Mouse (Mus musculus) stomach, postnatal 0 days (tissue): ENCODE measurements around the gene Cyb5b. TPM values are rescaled to one million over a fixed set of nuclear protein-coding genes. Genes with fewer than 3 reads are reported as not detected.

Source experiments
- ATAC-seq: fragments of 200-750 bp; cut with Nextera tagmentation; 2 replicates; pipeline ENCODE4 v1.8.0; 2017; ENCODE audit not compliant: low FRiP score, low TSS enrichment
- DNase-seq: peaks from one replicate; pipeline ENCODE4 v3.0.0-alpha.2; 2016; ENCODE audit warnings: low spot score
- H3K27ac ChIP-seq: fragments of 300-500 bp; sonication (generic); replicated peaks from 2 replicates; pipeline ENCODE4 v1.5.1; 2014; ENCODE audit warnings: mild to moderate bottlenecking, control low read depth
- H3K27me3 ChIP-seq: fragments of 300-500 bp; sonication (generic); 2 replicates; pipeline ENCODE4 v1.6.1; 2014; ENCODE audit warnings: low read length; ENCODE audit not compliant: control insufficient read depth, insufficient read depth
- H3K36me3 ChIP-seq: fragments of 300-500 bp; sonication (generic); 2 replicates; pipeline ENCODE4 v1.6.1; 2014; ENCODE audit warnings: low read length, mixed read lengths; ENCODE audit not compliant: control insufficient read depth, insufficient read depth
- H3K4me1 ChIP-seq: fragments of 300-500 bp; sonication (generic); replicated peaks from 2 replicates; pipeline ENCODE4 v1.6.1; 2014; ENCODE audit warnings: antibody characterized with exemption; ENCODE audit not compliant: control insufficient read depth, insufficient read depth
- H3K4me2 ChIP-seq: fragments of 300-500 bp; sonication (generic); replicated peaks from 2 replicates; pipeline ENCODE4 v1.6.1; 2014; ENCODE audit warnings: low read depth, mild to moderate bottlenecking, control low read depth, moderate library complexity
- H3K4me3 ChIP-seq: fragments of 300-500 bp; sonication (generic); 2 replicates; pipeline ENCODE4 v1.5.1; 2014; ENCODE audit warnings: low read depth, low read length, control low read depth
- H3K9ac ChIP-seq: fragments of 300-500 bp; sonication (generic); 2 replicates; pipeline ENCODE4 v1.6.1; 2014; ENCODE audit warnings: mild to moderate bottlenecking, low read length, control low read depth, mixed read lengths
- H3K9me3 ChIP-seq: fragments of 300-500 bp; sonication (generic); 2 replicates; pipeline ENCODE4 v1.6.1; 2016; ENCODE audit warnings: low read length; ENCODE audit not compliant: control insufficient read depth
- CTCF ChIP-seq: IDR thresholded peaks from 2 replicates; pipeline ENCODE4 v1.5.1; 2016; ENCODE audit warnings: antibody characterized with exemption, low read depth, mild to moderate bottlenecking, moderate library complexity
- EP300 ChIP-seq: optimal IDR thresholded peaks from 2 replicates; pipeline ENCODE3; 2016; ENCODE audit warnings: antibody characterized with exemption
- WGBS: fragments of 180-500 bp; shearing (Covaris S2); extraction: QIAGEN DNeasy Blood & Tissue Kit; methylation state at CpG from one replicate; pipeline ENCODE4 v1.1.7; 2014; 5-methylcytosine and 5-hydroxymethylcytosine counted together
- polyA plus RNA-seq: library from polyadenylated mRNA; unstranded; fragments of >200 nt; fragmentation: Nextera tagmentation; extraction: Ambion mirVana; gene quantifications from 2 replicates; pipeline ENCODE4 v1.2.1, GENCODE M21; 2015

Gene Cyb5b
- polyA plus RNA-seq, 1 experiment from 2014 or later: 52.6 TPM

DNA sequence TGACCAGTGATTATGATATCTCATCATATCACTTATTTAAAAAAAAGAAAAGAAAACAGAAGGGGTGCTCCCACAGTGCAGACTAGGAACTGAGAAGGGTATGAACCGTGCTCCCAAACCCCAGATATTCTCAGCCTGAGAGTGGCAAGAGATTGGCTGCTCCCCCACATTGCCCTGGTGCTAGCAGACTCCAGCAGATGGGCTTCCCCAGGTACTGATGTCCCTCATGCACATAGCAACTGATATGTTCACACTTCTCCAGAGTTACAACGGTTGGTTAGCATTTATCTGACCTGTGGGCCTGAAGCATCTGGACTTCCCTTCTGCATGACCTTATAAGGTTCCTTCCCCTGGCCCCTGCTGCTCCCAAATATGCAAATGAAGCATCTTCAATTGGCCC is 68.6 kb downstream of the Cyb5b start:
- no peak overlapping the region for H3K4me2 ChIP-seq
- TF ChIP-seq EP300: no peak
- TF ChIP-seq CTCF: no peak
- no peak for DNase-seq
- H3K27ac ChIP-seq: no peak overlapping the region
- H3K36me3 ChIP-seq: no peaks in the 10 kb centered on the region
- ATAC-seq: no peak
- WGBS: 74% methylated on average over 2 of the region's 2 CpGs
- H3K9me3 ChIP-seq: no peaks in the 10 kb centered on the region
- no peak overlapping the region for H3K4me3 ChIP-seq
- no peaks in the 10 kb centered on the region for H3K27me3 ChIP-seq
- H3K9ac ChIP-seq: no peak overlapping the region
- H3K4me1 ChIP-seq: no peaks in the 10 kb centered on the region

DNA sequence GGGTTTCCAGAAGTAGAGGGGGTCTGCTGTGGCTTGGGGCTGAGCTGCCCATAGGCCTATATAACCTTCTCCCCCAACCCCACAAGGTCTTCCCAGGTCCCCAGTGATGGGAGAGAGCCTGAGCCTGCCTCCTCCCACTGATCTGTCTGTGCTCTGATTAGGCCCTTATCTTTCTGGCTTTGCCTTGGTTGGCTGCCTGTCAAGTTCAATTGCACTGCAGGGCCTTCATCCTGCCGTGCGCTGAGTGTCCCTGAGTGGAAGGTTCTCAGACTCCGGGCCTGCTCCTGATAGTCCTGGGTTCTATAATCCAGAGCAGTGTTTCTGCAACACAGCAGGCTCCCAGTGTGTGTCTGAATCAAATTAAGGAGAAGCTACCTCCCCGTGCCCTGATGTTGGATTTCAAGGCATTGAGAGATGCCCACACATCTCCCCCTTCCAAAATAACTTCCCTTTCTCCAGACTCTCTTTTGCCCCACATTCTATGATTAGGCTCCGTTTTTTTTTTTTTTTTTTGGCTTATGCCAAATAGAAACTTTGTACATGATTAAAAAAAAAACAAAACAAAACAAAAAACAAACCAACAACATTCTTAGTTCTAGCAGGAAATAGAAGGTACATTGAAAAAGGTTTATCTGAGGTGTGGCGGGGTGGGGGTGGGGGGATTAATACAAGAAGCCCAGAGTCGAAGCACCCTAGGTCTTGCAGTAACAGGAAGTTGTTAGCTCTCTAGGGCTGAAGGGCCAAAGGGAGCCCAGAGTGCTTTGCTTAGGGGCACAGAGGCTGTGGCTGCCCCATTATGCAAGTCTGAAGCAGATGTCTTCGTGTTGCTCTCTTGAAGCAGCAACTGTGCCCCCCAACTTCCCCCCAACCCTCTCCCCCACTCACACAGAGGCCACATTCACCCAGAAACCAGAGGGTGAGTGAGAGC is 71.7 kb downstream of the Cyb5b start:
- no peaks in the 10 kb centered on the region for H3K36me3 ChIP-seq

DNA sequence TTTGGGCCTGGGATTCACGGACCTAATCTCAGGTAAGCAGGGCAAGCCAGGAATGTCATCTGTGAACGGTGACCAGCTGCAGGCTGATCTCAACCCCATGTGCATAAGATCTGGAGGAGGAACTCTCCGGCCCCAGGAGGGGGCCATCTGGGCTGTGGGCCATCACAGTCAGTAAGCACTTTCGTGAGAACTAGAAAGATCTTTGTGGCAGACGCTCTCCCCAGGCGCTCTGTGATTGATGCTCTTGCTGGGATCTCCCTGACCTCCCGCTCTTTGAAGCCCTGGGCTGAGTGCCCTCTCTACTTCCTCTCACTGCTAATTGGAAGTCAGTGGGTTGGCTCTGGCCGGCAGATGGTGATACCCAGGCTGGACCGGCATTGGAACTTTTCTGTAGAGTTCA is 75.7 kb downstream of the Cyb5b start:
- Histone ChIP-seq H3K4me2 (no peak overlapping the region), H3K4me1 (no peaks in the 10 kb centered on the region), H3K27ac (no peak overlapping the region), H3K27me3 (no peaks in the 10 kb centered on the region), H3K36me3 (no peaks in the 10 kb centered on the region), H3K9me3 (no peaks in the 10 kb centered on the region), H3K4me3 (no peak overlapping the region), H3K9ac (no peak overlapping the region)
- WGBS: 33% methylated on average over 9 of the region's 9 CpGs
- ATAC-seq: 0 out of 2 replicates have a peak, but pooled peaks have one; percentile 24
- no peak for DNase-seq
- TF ChIP-seq CTCF (no peak), EP300 (no peak)

More for the DNA sequence above, 71.7 kb downstream of the Cyb5b start:
- Histone ChIP-seq H3K9ac (no peak overlapping the region), H3K9me3 (no peaks in the 10 kb centered on the region), H3K4me1 (no peaks in the 10 kb centered on the region), H3K4me2 (no peak overlapping the region), H3K4me3 (no peak overlapping the region), H3K27ac (no peak overlapping the region), H3K27me3 (no peaks in the 10 kb centered on the region)
- TF ChIP-seq CTCF (no peak), EP300 (no peak)
- ATAC-seq (0 out of 2 replicates have a peak, but pooled peaks have one; percentile 18), DNase-seq (peak; percentile 24)
- WGBS: 39% methylated on average over 8 of the region's 8 CpGs

DNA sequence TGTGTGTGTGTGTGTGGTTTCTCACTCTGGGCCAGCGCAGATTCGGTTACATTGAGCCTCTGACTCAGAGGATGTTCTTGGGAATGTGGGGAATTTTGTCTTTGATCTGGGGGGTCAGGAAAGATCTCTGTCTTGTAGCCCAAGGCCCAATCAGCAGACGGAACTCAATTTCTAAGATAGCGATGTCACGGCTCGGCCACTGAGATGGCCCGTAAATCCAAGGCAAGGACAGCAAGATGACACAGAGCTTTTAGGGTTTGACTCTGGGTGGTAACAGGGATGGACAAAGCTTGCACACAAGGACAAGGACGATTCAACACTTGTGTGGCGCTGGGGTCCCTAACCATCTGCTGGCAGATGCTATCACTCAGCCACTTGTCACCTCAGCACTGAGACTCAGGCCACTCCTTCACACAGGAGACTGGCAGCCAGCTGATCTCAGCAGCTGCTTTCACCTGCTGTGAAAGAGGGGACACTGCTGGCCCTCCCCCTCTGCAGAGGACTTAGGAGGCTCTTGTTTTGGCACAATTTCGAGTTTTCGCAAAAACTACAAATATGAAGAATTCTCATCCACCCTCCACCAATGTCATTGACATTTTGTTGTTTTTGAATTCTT is 76.7 kb downstream of the Cyb5b start:
- Histone ChIP-seq H3K27me3 (no peaks in the 10 kb centered on the region), H3K27ac (no peak overlapping the region), H3K36me3 (no peaks in the 10 kb centered on the region), H3K4me3 (no peak overlapping the region), H3K9me3 (no peaks in the 10 kb centered on the region), H3K9ac (no peak overlapping the region), H3K4me1 (no peaks in the 10 kb centered on the region), H3K4me2 (no peak overlapping the region)
- no peak for DNase-seq
- WGBS: 48% methylated on average over 11 of the region's 11 CpGs
- ATAC-seq: no peak
- no peak for TF ChIP-seq EP300
- no peak for TF ChIP-seq CTCF

DNA sequence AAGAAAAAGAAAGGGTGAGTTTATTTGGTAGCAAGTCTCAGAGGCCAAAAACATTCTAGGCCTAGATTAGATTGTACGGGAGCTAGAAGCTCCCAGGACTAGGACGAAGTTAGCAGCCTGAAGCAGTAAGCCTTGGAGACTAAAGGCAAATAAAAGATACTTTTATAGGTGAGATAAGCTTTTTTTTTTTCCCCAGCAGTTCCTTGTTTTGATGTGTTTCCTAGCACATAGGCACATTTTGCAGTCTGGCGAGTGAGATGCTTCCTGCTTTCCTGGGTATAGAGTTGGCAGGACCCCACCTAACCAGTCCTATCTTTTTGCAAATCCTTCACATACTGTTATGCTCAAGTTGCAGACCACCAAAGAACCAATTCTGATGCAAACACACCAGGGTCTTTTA is 82.8 kb downstream of the Cyb5b start:
- no peaks in the 10 kb centered on the region for H3K9me3 ChIP-seq
- TF ChIP-seq CTCF: no peak
- TF ChIP-seq EP300: no peak
- WGBS: 73% methylated on average over 3 of the region's 3 CpGs

DNA sequence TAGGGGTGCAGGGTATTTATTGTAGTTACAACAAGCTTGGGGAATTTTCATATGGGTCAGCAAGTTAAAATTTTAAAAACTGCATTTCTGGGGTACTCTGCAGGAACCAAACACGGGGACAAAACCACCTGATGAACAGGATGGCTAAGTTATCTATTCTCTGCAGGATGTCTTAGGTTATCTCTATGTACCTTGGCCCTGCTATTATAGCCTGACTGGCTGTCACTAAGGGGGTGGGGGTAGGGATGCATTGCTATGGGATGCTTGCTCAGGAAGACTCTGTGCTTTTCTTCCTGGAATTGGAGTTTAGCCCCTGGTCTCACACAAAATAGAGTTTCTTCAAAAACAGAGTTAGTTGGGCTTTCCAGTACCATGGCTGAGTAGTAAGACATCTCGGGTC is 83.3 kb downstream of the Cyb5b start:
- no peak for DNase-seq

More for the DNA sequence above, 82.8 kb downstream of the Cyb5b start:
- DNase-seq (no peak), ATAC-seq (no peak)
- Histone ChIP-seq H3K36me3 (no peaks in the 10 kb centered on the region), H3K27ac (no peak overlapping the region), H3K9ac (no peak overlapping the region), H3K4me3 (no peak overlapping the region), H3K4me1 (no peaks in the 10 kb centered on the region), H3K27me3 (no peaks in the 10 kb centered on the region), H3K4me2 (no peak overlapping the region)

More for the DNA sequence above, 83.3 kb downstream of the Cyb5b start:
- no peak overlapping the region for H3K4me3 ChIP-seq
- no peak overlapping the region for H3K27ac ChIP-seq
- TF ChIP-seq CTCF: no peak
- no peak for TF ChIP-seq EP300
- no peaks in the 10 kb centered on the region for H3K36me3 ChIP-seq
- H3K9ac ChIP-seq: no peak overlapping the region
- no peaks in the 10 kb centered on the region for H3K4me1 ChIP-seq
- no peaks in the 10 kb centered on the region for H3K27me3 ChIP-seq
- ATAC-seq: no peak
- no peak overlapping the region for H3K4me2 ChIP-seq
- 82% methylated on average over 2 of the region's 2 CpGs for WGBS
- no peaks in the 10 kb centered on the region for H3K9me3 ChIP-seq

Other genes starting within 250 kb of the Cyb5b start
- gene Sntb2, start 214.9 kb upstream of the Cyb5b start, polyA plus RNA-seq: 9.1 and 10.2 TPM in 2 replicates
- 41.0 and 41.4 TPM in 2 replicates for gene Vps4a, start 119.4 kb upstream of the Cyb5b start, polyA plus RNA-seq
- 26.5 and 28.2 TPM in 2 replicates for gene Pdf, start 102.0 kb upstream of the Cyb5b start, polyA plus RNA-seq
- 22.2 and 24.1 TPM in 2 replicates for gene Cog8, start 94.0 kb upstream of the Cyb5b start, polyA plus RNA-seq
- 49.5 and 49.9 TPM in 2 replicates for gene Nip7, start 93.8 kb upstream of the Cyb5b start, polyA plus RNA-seq
- gene Tmed6, start 85.0 kb upstream of the Cyb5b start, polyA plus RNA-seq: 79.6 and 81.7 TPM in 2 replicates
- gene Terf2, start 54.1 kb upstream of the Cyb5b start, polyA plus RNA-seq: 12.1 and 12.7 TPM in 2 replicates
- 4.8 and 5.8 TPM in 2 replicates for gene Nfat5, start 142.8 kb downstream of the Cyb5b start, polyA plus RNA-seq